Mouse (Mus musculus) ovary, postnatal 10 days (tissue): ENCODE data around the gene Plekhm3.

Experiments used
- DNase-seq: peaks from one replicate; pipeline ENCODE4 v3.0.0; 2022; ENCODE audit warnings: low spot score

Plekhm3 gene

DNA sequence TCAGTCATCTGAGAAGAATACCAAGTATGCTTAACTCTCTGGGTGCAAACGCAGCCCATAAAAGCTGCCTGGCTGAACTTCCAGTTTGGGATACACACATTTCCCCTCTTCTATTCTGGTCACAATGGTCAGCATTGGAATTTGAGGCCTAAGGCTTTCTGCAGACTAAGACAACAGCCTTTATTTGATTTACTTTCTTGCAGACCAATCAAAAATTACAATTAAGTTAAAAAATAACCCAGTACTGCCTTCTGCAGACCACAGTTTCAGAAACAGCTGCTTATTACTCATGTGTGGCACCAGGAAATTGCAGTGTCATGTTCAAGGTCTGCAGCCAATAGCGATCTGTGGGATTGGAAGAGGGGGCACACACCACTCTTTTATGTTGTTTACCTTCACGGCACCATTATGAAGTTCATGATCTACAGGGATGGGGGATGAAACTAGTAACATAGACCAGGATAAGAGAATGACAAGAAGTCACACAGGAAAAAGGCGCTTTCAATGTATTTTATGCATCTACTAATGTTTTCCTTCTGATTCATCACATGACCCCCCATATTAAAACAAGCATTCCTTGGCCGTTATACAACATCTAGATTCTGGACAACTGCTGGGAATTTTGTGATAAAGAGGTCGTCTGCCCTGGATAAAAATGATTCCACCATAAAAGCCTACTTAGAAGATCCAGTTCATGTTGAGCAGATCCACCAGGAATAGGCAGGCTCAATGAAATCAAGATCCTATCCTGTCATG, 130.1 kb downstream of the Plekhm3 start:
- no peak for DNase-seq

DNA sequence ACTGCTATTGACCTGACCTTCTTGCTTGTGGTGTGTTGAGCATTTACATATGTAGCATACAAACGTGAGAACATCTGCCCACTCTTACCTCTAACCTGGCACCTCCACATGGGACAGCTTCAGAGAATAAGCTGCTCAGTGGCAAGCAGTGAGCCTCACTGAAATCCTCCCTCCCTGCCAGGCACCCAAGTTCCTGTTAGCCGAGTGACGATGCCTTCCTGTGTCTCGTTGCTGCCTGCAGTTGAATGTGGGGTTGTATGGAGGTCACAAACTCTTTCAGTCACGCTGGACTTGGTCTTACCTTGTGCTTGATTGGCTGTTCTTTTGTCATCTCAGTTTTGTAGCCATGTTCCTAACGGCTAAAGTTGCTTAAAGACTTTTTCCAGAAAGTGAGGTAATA, 133.1 kb downstream of the Plekhm3 start:
- DNase-seq = no peak

DNA sequence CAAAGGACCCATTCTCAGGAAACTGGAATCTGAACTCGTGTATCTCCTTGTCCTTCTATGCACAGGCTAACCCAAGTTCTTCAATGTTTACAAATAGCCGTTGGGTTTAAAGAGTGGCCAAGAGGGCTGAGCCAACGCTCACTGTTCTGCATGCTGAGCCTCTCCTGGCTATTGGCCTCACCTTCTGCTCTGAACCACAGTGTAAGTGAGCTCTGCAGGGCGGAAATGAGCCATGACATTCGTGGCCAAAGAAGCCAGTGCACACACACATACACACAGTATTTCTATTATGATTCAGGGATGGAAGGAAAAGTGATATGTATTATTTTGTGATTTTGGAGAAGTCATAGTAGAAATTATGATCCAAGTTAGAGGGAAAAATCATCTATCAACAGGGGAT, 138.9 kb downstream of the Plekhm3 start:
- no peak for DNase-seq

DNA sequence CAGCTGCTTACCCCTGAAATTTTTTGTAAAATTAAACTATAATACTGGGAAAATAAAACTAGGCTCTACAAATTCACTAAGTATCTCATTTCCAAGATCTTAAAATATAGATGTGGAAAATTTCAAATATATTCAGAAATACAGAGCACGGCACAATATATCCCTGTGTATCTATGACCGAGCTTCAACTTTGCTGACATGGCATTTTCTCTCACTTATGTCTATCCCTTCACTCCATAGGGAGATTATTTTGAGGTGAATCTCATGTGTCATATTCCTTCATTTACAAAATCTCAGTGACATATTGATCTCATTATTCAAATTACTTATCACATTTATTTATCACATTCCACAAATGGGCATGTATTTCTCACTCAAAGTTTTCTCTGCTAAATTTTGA, 143.4 kb downstream of the Plekhm3 start:
- no peak for DNase-seq

DNA sequence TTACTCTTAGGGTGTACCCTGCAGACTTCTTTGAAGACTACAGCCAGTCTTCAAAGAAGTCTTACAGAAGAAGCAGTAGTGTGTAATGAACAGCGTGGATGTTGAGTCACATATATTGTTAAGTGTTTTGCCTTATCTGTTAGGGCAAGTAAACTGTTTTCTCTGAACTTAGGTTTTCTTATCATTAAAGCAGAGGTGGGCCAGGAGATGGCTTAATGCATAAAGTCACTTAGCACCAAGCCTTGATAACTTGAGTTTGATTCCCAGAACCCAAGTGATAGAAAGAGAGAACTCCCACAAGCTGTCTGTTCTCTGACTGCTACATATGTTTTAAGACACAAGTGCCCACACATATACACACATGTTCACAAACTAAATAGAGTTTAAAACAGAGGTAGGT, 144.7 kb downstream of the Plekhm3 start:
- DNase-seq = no peak

GRCm38 (mm10) chr1:64809085-64809484, 147.5 kb downstream of the Plekhm3 start:
- DNase-seq = no peak

DNA sequence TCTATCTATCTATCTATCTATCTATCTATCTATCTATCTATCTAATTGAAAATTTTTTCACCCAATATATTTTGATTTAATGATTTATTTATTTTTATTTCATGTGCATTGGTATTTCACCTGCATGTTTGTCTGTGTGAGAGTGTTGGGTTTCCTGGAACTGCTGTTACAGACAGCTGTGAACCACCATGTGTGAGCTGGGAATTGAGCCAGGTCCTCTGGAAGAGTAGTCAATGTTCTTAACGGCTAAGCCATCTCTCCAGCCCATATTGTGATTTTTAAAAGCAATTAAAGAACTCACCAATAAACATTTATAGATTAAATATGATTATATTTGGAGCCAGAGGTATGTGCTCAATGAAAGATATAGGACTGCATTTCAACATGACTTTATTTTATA, 148.9 kb downstream of the Plekhm3 start:
- no peak for DNase-seq

GRCm38 (mm10) chr1:64805217-64805616, 151.4 kb downstream of the Plekhm3 start:
- DNase-seq = no peak

DNA sequence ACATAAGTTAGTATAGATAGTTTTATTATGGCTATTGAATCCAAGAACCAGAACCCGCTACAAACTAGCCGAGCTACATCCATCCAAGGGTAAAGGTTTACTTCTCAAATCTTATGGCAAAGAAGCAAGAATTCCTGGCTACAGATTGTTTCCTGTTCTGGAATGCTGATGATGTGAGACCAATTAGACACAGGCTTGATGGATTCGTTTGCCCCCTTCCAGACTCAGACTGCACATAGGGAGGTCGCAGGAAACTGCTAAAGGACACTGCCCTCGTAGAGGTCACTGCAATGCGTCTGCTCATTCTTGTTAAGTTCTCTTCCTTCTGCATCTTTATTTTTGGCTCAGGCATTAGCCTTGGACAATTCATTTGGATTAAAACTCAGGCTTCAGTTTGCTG, 154.0 kb downstream of the Plekhm3 start:
- DNase-seq = no peak

DNA sequence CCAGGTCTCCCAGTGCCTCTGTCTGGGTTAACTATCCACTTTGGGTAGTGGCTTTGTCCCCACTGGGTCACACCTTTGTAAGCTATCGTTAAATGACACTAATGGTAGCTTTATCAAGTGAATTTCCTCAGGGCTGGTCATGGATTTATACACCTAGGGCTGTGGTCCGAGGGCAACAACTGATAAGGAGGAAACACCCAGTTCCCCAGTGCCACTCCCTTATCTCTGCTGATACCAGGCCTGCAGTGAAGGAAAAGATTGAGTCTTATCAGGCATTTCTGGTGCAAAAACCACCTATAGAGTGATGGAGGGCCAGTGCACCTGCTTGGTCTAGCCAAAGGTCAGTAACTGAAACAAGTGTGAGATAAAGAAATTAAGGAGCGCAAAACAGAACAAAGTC, 159.0 kb downstream of the Plekhm3 start:
- DNase-seq = no peak

- DNase-seq = no peak
These were observed 159.6 kb downstream of the Plekhm3 start for GRCm38 (mm10) chr1:64796867-64797582.

DNA sequence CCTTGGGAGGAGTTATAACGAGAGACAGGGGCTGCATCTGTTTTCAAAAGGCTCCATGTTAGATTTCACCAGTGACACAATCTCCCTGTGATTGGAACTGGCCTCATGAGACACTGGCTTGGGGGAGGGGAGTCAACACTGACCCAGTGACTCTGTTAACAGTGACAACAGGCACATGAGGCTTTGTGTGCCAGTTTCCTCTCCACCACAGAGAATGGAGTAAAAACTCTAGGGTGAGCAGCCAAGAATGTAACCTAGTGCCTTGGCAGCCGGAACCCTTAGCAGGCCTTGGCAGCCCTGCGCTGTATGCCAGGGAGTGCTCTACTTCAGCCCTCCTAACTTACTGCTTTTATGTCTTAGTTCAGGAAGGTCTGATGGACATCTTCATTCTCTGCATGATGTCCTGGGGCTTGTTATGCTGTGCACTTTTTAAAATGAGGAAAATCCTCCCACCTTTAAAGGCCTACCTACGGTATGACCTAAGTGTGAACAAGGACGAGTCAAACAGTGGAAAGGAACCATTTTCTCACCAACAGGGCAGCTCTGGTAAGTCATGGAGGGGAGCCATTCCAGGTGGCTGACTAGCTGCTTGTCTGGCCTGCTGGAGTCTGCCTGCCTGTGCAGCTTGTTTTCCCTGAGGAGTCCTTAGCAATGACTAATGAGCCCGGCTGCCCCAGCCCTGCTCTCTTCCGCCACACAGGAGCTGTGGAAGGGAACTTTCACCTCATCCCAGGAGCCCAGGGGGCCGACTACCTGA, 161.2 kb downstream of the Plekhm3 start:
- DNase-seq = no peak

DNA sequence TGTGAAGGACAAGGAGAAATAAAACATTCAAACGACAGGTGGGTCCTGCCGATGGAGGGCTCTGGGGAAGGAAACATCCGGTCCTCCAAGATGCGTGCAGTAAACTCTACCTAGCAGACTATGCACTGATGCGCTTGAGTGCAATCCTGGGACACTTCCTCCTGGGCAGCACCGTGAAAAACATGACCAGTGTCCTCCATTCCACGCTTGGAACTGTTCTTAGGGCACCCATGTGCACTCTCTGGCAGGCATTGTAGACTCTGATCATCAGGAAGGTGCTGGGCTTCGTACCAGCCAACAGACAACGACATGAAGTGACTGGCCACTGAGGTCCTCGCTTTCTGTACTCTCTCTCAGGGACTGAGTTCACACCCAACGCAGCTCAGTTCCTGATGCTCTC, 162.5 kb downstream of the Plekhm3 start:
- DNase-seq = no peak

- no peak for DNase-seq
These were observed 163.4 kb downstream of the Plekhm3 start for GRCm38 (mm10) chr1:64793234-64793530.

DNA sequence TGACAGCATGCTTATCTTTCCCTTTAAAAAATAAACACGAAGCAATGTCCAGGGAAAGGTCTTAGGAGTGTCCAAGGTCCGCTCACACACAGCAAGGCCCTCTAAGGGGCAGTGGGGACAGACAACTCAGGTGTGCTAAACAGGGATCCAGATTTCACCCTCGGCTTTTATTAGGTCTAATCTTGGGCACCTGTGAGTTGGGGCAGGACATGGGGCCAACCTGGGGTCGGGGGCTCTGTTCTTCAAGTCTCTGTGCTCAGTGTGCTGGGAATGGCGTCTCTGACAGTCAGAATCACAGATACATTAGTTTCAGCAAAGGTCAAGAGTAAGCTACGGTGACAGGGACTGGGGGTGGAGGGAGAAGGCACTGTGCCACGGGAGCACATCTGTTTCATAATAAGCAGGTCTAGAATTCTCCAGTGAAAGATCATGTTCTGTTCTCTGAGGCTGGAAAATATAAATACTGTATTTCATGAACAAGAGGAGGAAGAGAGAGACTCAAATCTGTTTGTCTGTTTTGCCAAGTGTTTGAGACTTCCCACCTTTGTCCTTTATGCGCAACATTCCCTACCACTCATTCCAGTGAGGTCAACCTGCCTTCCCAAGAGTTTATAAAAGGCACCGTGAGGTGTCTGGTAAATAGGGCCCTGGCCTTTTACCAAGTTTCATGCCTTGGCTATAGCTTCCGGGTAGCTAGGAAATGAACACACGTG, 163.9 kb downstream of the Plekhm3 start:
- no peak for DNase-seq

DNA sequence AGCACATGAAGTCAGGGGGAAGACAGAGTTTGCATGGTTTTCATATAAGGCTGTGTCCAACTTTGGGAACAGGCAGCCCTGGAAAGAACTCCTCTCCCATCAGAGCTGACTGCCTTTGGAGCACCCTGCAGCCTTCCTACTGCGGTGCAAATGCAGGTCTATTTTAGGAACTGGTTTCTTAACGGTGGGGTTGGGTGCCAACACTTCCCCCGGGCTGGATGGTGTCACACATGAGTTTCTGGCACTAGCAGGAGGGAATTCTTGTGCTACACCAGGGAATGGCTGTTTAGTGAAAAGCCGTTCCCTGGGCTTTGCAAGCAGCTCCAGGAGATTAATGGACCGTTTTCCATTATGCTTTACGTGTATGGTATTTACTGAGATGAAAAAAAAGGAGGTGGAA, 164.8 kb downstream of the Plekhm3 start:
- DNase-seq = no peak

DNA sequence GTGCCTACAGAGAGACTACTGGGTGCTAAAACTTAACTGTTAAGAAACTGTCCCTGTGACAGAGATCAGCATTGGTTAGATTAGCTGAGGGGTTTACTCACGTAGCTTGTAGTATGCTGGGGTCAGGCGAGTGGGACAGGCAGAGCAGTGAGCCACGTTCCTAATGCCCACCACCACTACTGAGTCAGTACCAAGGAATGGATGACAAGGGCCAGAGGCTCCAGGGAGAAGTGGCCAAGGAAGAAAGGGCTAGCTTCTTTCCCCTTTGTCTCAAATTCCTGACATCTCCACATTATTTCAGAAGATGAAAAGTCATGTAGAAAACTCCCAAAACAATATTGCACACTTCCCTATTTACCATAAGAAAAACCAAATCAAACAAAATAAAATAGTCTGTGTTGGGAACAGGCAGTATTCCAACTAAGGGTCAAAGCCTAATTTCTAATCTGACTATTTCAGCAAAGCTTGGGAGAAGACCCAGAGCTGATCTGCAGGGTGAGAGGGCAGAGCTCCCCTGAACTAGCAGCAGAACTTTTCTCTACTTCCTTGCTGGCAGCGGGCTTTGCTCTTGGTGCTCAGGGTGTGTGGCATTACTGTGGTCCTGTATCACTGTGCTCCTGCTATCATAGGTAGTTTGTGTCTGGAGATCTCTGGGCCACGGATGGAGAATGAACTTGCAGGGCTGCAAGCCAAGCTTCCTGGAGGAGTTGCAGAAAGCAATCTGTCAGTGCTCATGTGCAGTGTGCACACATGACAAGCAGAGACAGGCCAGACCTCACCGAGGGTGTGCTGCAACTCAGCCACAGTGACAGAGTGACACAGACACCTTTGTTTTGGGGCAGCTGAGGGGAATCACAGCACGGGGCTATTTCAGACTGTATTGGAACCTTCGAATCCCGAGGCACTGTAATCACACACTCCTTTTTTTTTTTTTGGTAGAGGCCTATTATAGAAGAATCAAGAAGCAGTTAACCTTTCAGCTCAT, 165.5 kb downstream of the Plekhm3 start:
- DNase-seq = no peak

DNA sequence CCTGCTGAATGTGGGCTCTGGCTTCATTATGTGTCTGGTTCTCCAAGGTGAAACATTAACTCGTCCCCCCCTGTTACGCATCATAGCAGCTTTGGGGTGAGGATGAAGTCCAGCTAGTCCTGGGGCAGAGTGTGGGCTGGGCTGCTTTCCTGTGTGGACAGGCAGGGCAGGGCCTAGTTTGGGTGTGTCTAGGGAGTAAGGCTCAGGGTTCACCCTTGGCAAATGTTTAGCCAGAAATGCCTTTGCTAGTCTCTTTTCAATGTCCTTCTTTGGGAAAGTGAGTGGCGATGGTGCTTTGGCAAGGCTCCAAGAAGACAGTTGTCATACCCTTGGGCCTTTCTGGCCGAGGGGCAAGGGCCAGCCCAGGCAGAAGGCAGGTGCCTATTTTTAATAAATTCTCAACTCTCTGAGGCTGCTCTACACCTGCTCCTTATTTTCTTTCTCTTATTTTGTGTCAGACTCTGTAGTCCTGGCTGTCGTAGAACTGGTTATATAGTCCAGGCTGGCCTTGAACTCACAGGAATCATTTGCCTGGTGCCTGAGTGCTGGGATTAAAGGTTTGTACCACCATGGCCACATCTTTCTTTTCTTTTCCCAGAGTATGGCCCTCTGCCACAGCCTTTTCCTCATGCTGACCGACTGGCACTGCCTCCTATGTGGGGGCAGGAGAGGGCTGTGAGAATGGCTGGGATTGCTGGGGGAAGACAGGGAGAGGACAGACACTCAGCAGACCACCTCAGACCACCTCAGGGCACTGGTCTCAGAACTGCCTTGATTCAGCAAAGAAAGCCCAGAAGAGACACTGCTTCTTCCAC, 168.7 kb downstream of the Plekhm3 start:
- DNase-seq = no peak

- DNase-seq = no peak
These were observed 176.8 kb downstream of the Plekhm3 start for GRCm38 (mm10) chr1:64779863-64780262.

DNA sequence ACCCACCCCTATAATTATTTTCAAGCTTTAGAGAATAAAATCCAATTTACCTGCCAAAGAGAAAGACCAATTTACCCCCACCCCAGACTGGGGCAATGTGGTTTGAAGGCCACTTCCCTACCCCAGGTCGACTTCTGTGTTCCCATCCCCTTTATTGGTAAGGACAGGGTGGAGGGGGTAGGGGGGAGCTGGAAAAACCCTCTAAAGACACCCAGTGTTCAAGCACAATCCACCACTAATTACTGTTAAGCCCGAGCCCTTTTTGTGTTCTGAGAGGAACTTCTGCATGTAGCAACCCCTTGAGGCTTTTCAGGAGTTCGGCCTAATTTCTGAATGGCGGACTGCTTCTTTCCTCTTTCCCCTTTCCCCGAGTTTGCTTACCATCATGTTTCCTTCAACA, 177.2 kb downstream of the Plekhm3 start:
- no peak for DNase-seq

DNA sequence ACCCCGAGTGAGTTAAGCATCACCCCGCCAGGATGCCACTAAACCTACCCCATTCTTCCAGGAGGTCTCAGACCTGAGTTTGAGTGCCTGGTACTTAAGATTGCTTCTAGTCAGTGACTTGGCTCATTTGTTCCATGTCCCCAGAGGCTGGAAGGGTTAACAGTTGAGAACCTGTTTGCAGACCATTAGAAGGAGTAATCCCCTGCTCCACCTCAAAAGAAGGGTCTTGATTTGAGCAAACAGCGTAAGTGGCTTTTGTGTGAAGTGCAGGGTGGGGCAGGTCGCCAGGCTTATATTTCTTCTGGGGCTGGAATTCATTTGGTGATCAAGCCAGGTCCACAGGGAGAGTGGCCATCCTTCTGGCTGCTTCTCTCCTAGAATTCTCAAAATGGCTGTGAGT, 183.3 kb downstream of the Plekhm3 start:
- no peak for DNase-seq
